Mouse (Mus musculus) liver, embryonic 14 days (tissue): ENCODE data around the gene Terf2ip. TPM values are rescaled to one million over a fixed set of nuclear protein-coding genes. Genes with fewer than 3 reads are reported as not detected.

ENCODE experiments used
- polyA plus RNA-seq: library from polyadenylated mRNA; depleted of rRNA; stranded (reverse); fragments of >200 nt; gene quantifications from 2 replicates; pipeline ENCODE4 v1.2.3, GENCODE M21; 2012; rRNA removed

Terf2ip gene
- polyA plus RNA-seq: 4.1 and 4.5 TPM in 2 replicates

DNA sequence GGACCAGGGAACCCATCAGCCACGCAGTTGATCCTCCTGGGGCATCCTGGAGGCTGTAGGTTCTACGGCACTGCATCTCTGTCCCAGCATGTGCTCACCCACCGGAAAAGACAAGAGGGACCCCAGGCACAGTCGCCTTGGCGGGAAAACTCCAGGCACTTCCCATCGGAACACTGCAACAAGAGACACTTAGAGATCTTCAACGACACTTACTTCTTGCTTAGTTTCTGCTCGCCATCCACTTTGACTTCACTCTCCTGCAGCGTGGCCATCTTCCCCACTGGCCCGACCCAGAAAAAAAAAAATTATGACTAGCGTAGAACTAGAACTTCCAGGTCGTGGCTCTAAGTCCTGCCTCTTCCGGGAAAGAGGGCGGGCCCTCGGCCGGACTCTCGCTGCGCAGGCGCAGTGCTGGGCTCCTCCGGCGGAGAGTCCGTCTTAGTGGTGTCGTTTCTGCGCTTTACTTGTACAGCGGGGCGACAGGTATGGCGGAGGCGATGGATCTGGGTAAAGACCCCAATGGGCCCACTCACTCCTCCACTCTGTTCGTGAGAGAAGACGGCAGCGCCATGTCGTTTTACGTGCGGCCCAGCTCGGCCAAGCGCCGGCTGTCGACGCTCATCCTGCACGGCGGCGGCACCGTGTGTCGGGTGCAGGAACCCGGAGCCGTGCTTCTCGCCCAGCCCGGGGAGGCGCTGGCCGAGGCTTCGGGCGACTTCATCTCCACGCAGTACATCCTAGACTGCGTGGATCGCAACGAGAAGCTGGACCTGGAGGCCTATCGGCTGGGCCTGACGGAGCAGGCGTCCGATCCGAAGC is at the start of gene Terf2ip, which contains the start of gene Kars:
Gene Terf2ip (plus strand): TSS at position 402 of the 819 bp plus-strand sequence.
Gene Kars (minus strand): TSS at position 327 of the 819 bp plus-strand sequence.

DNA sequence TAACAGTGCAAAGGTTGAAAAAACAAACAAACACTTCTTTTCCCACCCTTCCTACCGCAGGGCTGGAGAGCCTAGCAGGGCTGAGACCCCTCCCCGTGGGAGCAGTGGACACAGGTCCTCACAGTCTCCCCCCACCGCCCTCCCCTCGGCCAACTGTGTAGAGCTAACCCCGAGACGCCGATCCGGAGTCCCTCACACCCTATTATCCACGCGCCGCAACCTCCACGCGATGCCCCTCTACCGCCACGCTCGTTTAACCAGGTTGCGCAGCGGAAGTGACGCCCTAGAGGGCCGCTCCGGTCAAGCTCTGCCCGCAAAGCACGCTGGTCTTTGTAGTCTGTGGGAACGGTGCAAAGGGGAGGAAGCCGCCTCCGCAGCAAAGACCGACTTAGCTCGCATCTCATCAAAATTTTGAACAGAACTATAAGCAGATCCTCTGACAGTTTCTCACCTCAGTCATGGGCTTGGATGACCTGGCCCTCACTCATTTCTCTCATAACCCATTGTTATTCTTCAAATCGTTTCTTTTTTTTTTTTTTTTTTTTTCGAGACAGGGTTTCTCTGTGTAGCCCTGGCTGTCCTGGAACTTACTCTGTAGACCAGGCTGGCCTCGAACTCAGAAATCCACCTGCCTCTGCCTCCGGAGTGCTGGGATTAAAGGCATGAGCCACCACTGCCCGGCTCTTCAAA is 19.0 kb upstream of the Terf2ip start, which contains the start of gene Adat1:
Gene Adat1 (minus strand): TSS at position 290 of the 690 bp plus-strand sequence.

DNA sequence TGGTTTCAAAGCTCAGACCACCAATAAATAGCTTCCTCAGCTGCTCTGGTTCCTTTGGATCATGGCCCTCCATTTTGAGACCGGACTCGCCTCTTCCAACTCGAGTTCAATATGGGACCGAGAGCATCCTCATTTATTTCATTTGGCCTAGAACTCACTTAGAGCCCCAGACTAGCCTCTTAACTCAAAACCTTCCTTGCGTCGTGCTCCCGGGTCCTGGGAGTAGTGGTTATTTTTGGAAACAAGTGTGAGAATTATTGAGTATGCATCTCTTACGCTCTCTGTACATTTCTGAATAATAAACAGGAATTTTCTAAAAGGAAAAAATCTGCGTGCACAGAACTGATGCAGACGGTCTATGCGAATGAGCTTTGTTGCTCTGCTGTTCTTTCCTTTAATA is 3.7 kb downstream of the Terf2ip start, which contains the start of gene Gm6793:
Gene Gm6793 (minus strand): TSS at position 101 of the 400 bp plus-strand sequence.

Other genes starting within 250 kb of the Terf2ip start
- 60.8 and 65.0 TPM in 2 replicates for gene Cfdp1, start 157.1 kb upstream of the Terf2ip start, polyA plus RNA-seq
- 2.4 and 2.8 TPM in 2 replicates for gene Tmem170, start 134.6 kb upstream of the Terf2ip start, polyA plus RNA-seq
- 0.06 TPM in 1 of 2 replicates, not detected in the other for gene Chst5, start 101.0 kb upstream of the Terf2ip start, polyA plus RNA-seq
- 1.3 and 1.5 TPM in 2 replicates for gene Tmem231, start 77.5 kb upstream of the Terf2ip start, polyA plus RNA-seq
- 48.9 and 58.8 TPM in 2 replicates for gene Gabarapl2, start 70.7 kb upstream of the Terf2ip start, polyA plus RNA-seq
- 3.2 and 3.5 TPM in 2 replicates for gene Adat1, start 19.1 kb upstream of the Terf2ip start, polyA plus RNA-seq
- gene Kars, start 75 bp upstream of the Terf2ip start, polyA plus RNA-seq: 58.6 and 65.9 TPM in 2 replicates
- gene Gm6793, start 3.6 kb downstream of the Terf2ip start, polyA plus RNA-seq: 0.15 and 0.19 TPM in 2 replicates